Mouse (Mus musculus): ENCODE measurements around the gene Apobec1.

DNA sequence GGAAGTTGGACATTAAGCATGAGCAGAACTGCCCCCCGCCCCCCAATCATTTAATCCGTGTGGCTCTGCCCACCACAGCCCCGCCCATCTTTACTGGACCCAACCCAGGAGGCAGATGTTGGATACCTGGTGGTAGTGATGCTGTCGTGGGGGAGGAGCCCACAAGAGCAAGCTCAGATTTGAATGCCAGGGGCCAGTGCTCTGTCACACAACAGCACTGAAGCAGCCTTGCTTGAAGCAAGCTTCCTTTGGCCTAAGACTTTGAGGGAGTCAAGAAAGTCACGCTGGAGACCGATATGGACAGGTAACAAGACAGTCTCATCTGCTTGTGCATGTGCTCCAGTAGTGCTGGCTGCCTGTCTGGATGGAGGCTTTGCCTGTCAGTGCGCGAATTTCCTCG, 48.6 kb downstream of the Apobec1 start, which contains the start of gene Aicda:
- no peak for TF ChIP-seq RCOR1 (IDR thresholded peaks at IDR 0.05; ENCODE audit: low read depth, low read length)
- no peak for TF ChIP-seq CTCF (IDR thresholded peaks at IDR 0.05 in 2 of 3, conservative IDR thresholded peaks at IDR 0.05 in 1 of 3; ENCODE audit: control insufficient read depth in 1 of 3, insufficient read depth in 1 of 3, low read depth in 2 of 3, low read length in 3 of 3, poor library complexity in 1 of 3, severe bottlenecking in 1 of 3)
- TF ChIP-seq MYB (IDR thresholded peaks at IDR 0.05; ENCODE audit: low read depth, low read length), result no peak
- no peak for TF ChIP-seq POLR2A (IDR thresholded peaks at IDR 0.05; ENCODE audit: control insufficient read depth in 1 of 2, insufficient read depth in 1 of 2, low read depth in 1 of 2, low read length in 2 of 2, poor library complexity in 1 of 2)
- TF ChIP-seq TAL1 (IDR thresholded peaks at IDR 0.05; ENCODE audit: low read length), result no peak
- TF ChIP-seq EP300 (IDR thresholded peaks at IDR 0.05; ENCODE audit: low read depth in 1 of 2, low read length in 2 of 2), result no peak
- no peak for TF ChIP-seq ZC3H11A (IDR thresholded peaks at IDR 0.05; ENCODE audit: low read depth, low read length)
- TF ChIP-seq KAT2A (conservative IDR thresholded peaks at IDR 0.05; ENCODE audit: low read depth, low read length), result no peak
- TF ChIP-seq BHLHE40 (IDR thresholded peaks at IDR 0.05; ENCODE audit: borderline replicate concordance, low read depth, low read length), result no peak

Measured in MEL (cell line).